Mouse (Mus musculus): ENCODE results near the gene Tmem189.

Gene Tmem189

GRCm38 (mm10) chr2:167701472-167701871, 11.8 kb upstream of the Tmem189 start:
- no peak for DNase-seq (ENCODE audit: low spot score)

- no peak for DNase-seq (ENCODE audit: low spot score)
Observed at GRCm38 (mm10) chr2:167700018-167700417, 10.4 kb upstream of the Tmem189 start.

DNA sequence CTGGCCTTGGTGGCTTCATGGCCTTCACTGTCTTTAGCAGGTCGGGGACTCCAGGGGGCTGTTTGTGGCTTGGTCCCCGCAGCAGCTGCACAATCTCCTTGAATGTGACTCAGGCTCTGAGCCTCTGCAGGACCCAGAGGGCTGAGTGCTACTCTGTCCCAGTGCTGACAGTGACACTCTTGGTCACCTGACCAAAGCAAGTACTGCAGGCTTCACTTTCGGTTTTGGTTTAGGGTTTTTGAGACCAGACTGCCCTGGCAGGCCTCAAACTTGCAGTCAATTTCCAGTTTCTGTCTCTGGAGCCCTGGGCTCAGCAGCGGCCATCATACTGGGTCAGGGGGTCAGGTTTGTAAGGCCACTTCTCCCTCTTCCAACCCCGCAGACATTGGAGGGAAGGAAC, 8.3 kb upstream of the Tmem189 start:
- no peak for DNase-seq (ENCODE audit: low spot score)

- DNase-seq (ENCODE audit: low spot score) = no peak
Observed at GRCm38 (mm10) chr2:167696143-167696542, 6.5 kb upstream of the Tmem189 start.

DNA sequence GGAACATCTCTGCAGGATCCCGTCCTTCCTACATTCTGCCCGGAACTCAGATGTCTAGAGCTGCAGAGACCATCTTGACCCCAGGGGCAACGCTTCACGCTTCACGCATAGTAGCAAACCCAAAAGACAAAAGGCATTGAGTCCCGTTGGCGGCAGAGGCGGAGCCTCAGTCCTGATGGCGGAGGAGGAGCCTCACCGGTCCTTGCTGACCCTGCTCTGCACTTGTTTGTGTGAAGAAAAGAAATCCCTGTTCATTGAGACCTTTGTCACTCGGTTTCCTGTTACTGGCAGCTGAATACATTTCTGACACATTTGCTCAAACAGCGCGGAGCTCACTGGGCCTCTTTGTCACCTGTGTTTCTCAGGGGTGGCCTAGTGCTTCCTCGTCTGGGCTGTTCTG, 5.9 kb upstream of the Tmem189 start:
- no peak for DNase-seq (ENCODE audit: low spot score)

- DNase-seq (ENCODE audit: low spot score) = no peak
Observed at GRCm38 (mm10) chr2:167694963-167695362, 5.3 kb upstream of the Tmem189 start.

DNA sequence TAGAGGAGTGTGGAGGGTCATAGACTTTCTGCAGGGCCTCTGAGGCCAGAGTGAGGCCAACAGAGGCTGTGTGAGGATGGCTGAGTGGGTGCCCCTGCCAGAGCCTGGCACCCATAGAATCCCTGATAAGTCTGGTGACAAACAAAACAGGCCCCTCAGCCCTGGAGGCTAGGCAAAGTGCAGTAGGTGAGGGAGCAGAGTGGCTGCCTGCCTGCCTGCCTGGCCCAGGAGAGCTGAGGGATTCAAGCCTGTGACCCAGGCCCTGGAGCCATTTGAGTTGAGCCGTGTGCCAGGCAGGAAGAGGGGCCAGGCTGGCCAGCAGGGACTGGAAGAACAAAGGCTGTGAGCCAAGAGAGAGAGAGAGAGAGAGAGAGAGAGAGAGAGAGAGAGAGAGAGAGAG, 4.6 kb upstream of the Tmem189 start:
- no peak for DNase-seq (ENCODE audit: low spot score)

DNA sequence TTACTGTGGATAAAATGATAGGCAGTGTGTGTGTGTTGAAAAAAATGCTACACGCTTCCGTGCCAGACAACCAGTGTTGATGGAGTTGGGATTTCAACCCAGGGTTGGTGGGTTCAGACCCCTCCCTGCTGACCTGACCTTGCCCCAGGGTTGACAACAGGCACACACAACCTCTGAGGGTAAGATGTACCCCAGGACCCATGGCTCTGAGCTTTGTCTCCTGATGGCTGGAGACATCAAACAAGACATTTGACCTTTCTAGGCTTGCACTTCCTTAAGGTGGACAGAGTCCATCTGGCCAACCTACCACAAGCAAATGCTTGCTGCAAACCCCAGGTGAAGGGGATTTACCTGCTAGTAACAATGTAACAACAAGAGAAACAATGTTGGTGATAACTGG, 3.9 kb upstream of the Tmem189 start:
- DNase-seq (ENCODE audit: low spot score) = no peak

GRCm38 (mm10) chr2:167692831-167693230, 3.2 kb upstream of the Tmem189 start:
- DNase-seq (ENCODE audit: low spot score) = no peak

DNA sequence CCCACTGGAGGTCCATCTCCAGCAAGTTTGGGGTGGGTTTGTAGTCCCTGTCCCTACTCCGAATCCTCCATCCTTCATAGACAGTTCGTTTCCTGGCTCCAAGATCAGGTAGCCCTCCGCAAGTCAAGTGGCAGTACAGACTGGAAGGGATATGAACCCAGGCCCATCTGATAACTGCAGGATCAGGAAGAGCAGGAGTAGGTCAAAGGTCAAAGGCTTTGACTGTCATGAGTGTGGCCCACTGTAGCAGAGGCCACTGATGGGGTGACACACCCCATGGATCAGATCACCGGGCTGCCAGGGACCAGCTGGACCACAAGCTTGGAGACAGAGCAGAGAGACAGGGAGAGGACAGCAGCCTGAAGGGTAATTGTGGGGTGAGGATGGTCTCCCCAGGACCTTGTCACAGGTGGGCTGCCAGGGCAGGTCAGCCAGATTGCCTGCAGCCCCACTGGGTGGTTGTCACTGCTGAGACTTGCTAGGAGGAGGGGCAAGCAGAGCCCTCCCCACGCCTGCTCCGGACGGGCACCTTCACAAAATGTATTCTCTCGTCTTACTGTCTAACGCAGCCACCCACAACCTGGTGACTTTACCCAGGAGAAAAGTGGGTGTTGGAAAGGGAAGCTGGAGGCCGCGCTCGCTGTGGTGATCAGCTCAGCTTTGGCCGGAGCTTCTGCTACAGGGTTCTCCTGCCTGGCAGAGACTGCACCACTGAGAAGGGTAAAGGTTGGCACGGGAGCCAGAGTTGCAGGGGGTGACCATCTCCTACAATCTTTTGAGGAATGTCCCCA, 2.4 kb upstream of the Tmem189 start:
- DNase-seq (ENCODE audit: low spot score) = no peak

DNA sequence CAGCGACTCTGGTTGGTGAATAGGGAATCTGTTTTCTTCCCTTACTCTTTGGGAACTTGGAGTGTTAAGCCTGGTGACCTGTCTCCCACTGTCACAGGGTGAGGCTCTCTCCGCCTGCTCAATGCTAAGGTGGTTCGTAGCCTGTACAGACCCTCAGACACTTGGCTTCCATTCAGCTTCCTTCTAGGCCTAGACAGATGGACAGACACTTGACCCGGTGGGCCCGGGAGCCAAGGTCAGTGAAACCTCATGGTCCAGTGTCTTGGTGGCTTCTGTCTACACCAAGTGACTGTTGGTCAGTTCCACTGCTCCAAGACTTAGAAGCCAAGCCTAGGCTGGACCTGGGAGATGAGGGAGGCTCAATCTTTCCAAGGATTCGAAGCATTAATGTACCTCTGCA, 1.8 kb upstream of the Tmem189 start:
- no peak for DNase-seq (ENCODE audit: low spot score)

- DNase-seq (ENCODE audit: low spot score) = no peak
Observed at GRCm38 (mm10) chr2:167690962-167691311, 1.3 kb upstream of the Tmem189 start.

- DNase-seq (ENCODE audit: low spot score) = no peak
Observed at GRCm38 (mm10) chr2:167690219-167690961, 768 bp upstream of the Tmem189 start.

- DNase-seq (ENCODE audit: low spot score) = no peak
Observed at GRCm38 (mm10) chr2:167688498-167689451, 847 bp downstream of the Tmem189 start, which contains the start of gene Cebpb. Gene Cebpb, plus strand, starts transcription at chr2:167688915.

DNA sequence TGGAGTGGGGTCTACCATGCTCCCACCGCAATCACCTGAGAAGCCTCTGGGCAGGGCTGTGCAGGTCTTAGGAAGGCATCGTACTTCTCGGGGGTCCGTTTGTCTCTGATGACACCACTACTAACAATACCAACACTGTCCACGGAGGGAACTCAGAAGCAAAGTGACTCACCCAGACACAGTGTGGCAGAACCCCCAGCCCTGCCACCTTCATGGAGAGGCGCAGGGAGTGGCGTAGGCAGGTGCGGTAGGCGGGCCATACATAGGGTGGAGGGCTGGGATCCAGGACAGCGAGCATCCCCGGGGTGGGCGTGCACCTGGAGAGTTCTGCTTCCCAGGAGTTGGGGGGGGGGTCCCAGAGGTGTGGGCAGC, 1.5 kb downstream of the Tmem189 start:
- no peak for DNase-seq (ENCODE audit: low spot score)

GRCm38 (mm10) chr2:167687651-167688101, 1.9 kb downstream of the Tmem189 start:
- DNase-seq (ENCODE audit: low spot score) = no peak

- DNase-seq (ENCODE audit: low spot score) = no peak
Observed at GRCm38 (mm10) chr2:167687250-167687586, 2.4 kb downstream of the Tmem189 start.

GRCm38 (mm10) chr2:167686382-167687249, 3.0 kb downstream of the Tmem189 start:
- no peak for DNase-seq (ENCODE audit: low spot score)

- no peak for DNase-seq (ENCODE audit: low spot score)
Observed at GRCm38 (mm10) chr2:167685865-167686264, 3.8 kb downstream of the Tmem189 start.

- peak; percentile 100 for DNase-seq (ENCODE audit: low spot score)
Observed at GRCm38 (mm10) chr2:167685137-167685536, 4.5 kb downstream of the Tmem189 start.

GRCm38 (mm10) chr2:167683721-167684120, 5.9 kb downstream of the Tmem189 start:
- no peak for DNase-seq (ENCODE audit: low spot score)

Measured in layer of hippocampus, adult 9-10 months (tissue).